Mouse (Mus musculus): ENCODE measurements around the gene Slfn1. TPM values are rescaled to one million over a fixed set of nuclear protein-coding genes. Genes with fewer than 3 reads are reported as not detected.

Slfn1 gene
- total and polyA plus RNA-seq, 3 experiments, result not detected

DNA sequence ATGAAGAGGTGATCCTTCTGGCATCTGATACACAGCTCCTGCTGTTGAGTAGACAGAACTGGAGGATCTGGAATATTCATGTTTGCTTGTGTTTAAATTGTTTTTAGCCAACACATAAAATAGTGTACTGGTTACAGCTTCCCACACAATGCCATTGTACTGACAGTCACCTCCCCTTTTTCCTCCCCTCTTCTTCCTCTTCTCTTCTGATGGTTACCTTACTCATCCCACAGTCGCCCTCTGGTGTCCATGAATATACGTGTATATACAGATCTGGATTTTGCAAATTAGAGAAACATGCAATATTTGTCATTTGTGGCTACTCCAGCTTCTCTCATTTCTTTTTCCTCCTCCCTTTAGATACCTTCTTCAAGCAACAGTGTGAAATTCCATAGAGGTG lies 1.5 kb upstream of the Slfn1 start:
- Histone ChIP-seq H3K27ac (ENCODE audit: control insufficient read depth, low read depth, low read length) (no peak overlapping the region), H3K9me3 (replicated peaks; ENCODE audit: insufficient read depth, low read length) (no peaks in the 10 kb centered on the region), H3K9ac (ENCODE audit: control insufficient read depth, low read depth, low read length, poor library complexity, severe bottlenecking) (no peak overlapping the region), H3K27me3 (ENCODE audit: control insufficient read depth in 1 of 2, insufficient read depth in 2 of 2, low read length in 2 of 2) (peaks cover 14 to 23% of the 10 kb centered on the region in 2 experiments), H3K79me2 (ENCODE audit: control insufficient read depth, insufficient read depth, low read length, poor library complexity) (no peaks in the 10 kb centered on the region), H3K36me3 (ENCODE audit: control insufficient read depth in 1 of 2, insufficient read depth in 2 of 2, low read length in 2 of 2) (no peaks in the 10 kb centered on the region), H3K4me1 (ENCODE audit: control insufficient read depth in 1 of 2, insufficient read depth in 2 of 2, low read length in 2 of 2) (no peaks in the 10 kb centered on the region), H3K4me3 (ENCODE audit: control insufficient read depth in 1 of 2, insufficient read depth in 1 of 2, low read depth in 2 of 2, low read length in 2 of 2) (no peak overlapping the region)
- TF ChIP-seq MYC (IDR thresholded peaks at IDR 0.05; ENCODE audit: low read depth, low read length) (no peak), SMC3 (IDR thresholded peaks at IDR 0.05; ENCODE audit: low read depth, low read length) (peak; percentile 98), HCFC1 (IDR thresholded peaks at IDR 0.05; ENCODE audit: low read depth, low read length) (no peak), USF1 (IDR thresholded peaks at IDR 0.05; ENCODE audit: low read depth, low read length) (no peak), ELF1 (IDR thresholded peaks at IDR 0.05; ENCODE audit: low read depth, low read length) (no peak), ZC3H11A (IDR thresholded peaks at IDR 0.05; ENCODE audit: low read depth, low read length) (peak; percentile 92), NELFE (IDR thresholded peaks at IDR 0.05; ENCODE audit: low read depth, low read length) (no peak), EP300 (IDR thresholded peaks at IDR 0.05; ENCODE audit: low read depth in 1 of 2, low read length in 2 of 2) (no peak), NRF1 (IDR thresholded peaks at IDR 0.05; ENCODE audit: insufficient read depth, low read depth, low read length, poor library complexity, severe bottlenecking) (no peak), MAZ (IDR thresholded peaks at IDR 0.05; ENCODE audit: low read depth, low read length) (no peak), POLR2A (IDR thresholded peaks at IDR 0.05; ENCODE audit: control insufficient read depth in 1 of 2, insufficient read depth in 1 of 2, low read depth in 1 of 2, low read length in 2 of 2, poor library complexity in 1 of 2) (no peak), TBP (IDR thresholded peaks at IDR 0.05; ENCODE audit: low read depth, low read length) (no peak), GABPA (IDR thresholded peaks at IDR 0.05; ENCODE audit: low read depth, low read length) (no peak), E2F4 (IDR thresholded peaks at IDR 0.05; ENCODE audit: borderline replicate concordance, low read depth, low read length) (no peak), KAT2A (conservative IDR thresholded peaks at IDR 0.05; ENCODE audit: low read depth, low read length) (no peak), POLR2AphosphoS2 (IDR thresholded peaks at IDR 0.05; ENCODE audit: low read length) (no peak), MAFK (IDR thresholded peaks at IDR 0.05; ENCODE audit: borderline replicate concordance, low read depth, low read length) (no peak), CTCF (IDR thresholded peaks at IDR 0.05 in 2 of 3, conservative IDR thresholded peaks at IDR 0.05 in 1 of 3; ENCODE audit: control insufficient read depth in 1 of 3, insufficient read depth in 1 of 3, low read depth in 2 of 3, low read length in 3 of 3, poor library complexity in 1 of 3, severe bottlenecking in 1 of 3) (peak in 2 of 3 experiments; percentile 24 to 92; a peak in 4 of 6 replicates), ZMIZ1 (IDR thresholded peaks at IDR 0.05; ENCODE audit: low read depth, low read length) (no peak), RAD21 (IDR thresholded peaks at IDR 0.05; ENCODE audit: low read depth, low read length) (peak; percentile 89), ETS1 (IDR thresholded peaks at IDR 0.05; ENCODE audit: low read depth, low read length) (no peak), MXI1 (IDR thresholded peaks at IDR 0.05; ENCODE audit: low read depth, low read length) (peak; percentile 42; the same call in 1 of the 2 replicates), MYB (IDR thresholded peaks at IDR 0.05; ENCODE audit: low read depth, low read length) (no peak), BHLHE40 (IDR thresholded peaks at IDR 0.05; ENCODE audit: borderline replicate concordance, low read depth, low read length) (no peak), POLR2AphosphoS5 (IDR thresholded peaks at IDR 0.05; ENCODE audit: borderline replicate concordance, low read depth, low read length) (no peak)
- peak; percentile 80 for DNase-seq (ENCODE audit: low read depth, low spot score)

Data from MEL (cell line).